Mouse (Mus musculus): Measurements from ENCODE around the gene Crygb.
A peak's percentile ranks its signal among the peaks of the same experiment; 100 is the strongest.

Crygb gene

GRCm38 (mm10) chr1:65082188-65082587 lies at the start of gene Crygb:
Gene Crygb (minus strand): TSS chr1:65082288.
- no peak for DNase-seq (ENCODE audit: extremely low spot score, low read depth, low spot score)

DNA sequence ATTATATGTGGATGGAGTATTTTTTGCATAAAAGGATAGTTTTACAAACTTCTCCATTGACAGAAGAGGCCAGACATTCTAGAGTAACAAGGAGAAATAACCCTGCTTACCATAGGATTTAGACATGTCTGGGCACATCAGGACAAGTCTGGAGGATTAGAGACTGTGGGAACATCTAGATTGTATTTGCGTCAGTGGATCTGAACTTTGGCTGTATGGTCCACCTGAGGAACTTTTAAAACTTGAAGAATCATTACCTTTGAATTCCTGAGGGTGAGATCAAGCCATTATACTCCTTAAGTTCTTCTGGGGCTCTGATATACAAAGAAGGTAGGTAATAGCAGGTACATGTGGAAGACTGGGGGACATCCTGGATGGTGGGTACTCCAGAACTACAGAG lies 49.6 kb upstream of the Crygb start:
- DNase-seq (ENCODE audit: extremely low spot score, low read depth, low spot score) = no peak

DNA sequence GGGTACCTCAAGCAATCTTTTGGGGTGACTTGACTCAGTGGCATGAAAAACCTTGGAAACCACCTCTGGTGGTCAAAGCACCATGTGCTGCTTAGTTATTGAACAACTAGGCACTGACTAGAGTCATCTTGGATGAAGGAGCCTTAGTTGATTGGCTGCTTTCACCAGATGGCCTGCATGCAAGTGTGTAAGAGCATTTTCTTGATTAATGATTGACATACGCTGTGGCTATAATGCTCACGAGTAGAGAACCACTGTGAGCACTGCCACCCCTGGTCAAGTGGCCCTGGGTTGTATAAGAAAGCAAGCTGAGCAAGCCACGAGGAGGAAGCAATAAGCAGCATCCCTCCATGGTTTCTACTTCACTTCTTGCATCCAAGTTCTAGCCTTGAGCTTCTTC lies 48.1 kb upstream of the Crygb start:
- no peak for DNase-seq (ENCODE audit: extremely low spot score, low read depth, low spot score)

GRCm38 (mm10) chr1:65129634-65130180 lies 47.6 kb upstream of the Crygb start:
- no peak for DNase-seq (ENCODE audit: extremely low spot score, low read depth, low spot score)

DNA sequence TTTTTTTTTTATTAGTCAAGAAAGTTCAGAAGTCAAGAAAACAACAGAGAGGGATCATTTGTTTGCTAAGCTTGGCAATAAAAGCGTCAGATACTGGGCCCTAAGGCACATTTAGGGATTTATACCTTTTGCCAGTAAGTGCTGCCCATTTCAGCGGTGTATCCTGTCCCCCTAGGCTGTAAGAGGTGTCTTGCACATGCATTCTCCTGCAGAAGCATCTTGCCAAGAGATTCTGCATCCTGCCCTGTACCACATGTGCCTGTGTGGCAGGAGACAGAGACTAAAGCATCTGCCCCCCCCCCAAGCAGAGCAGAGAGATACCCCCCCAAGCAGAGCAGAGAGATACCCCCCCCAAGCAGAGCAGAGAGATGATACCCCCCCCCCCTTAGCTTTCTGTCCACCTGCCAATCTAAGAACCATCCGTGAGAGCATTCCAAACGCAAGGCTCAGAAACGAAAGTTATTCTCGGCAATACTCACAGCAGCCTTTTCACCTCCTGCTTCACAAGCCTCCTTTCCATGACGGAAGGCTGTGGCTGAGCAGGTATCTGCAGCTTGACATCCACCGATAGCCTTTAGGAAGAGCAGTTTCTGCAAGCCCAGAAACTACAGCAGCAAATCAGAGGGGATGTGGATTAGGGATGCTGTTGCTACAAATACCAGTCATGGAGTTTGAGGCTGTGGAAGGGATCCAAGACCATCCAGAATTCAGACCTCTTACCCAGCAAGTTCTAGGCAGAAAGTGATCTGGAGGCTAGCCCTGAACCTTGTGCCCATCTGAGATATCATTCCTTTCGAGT lies 40.7 kb upstream of the Crygb start, which contains the start of gene D630023F18Rik:
D630023F18Rik (minus strand) TSS at position 641 of the 799 bp plus-strand sequence.
- DNase-seq (ENCODE audit: extremely low spot score, low read depth, low spot score) = no peak

DNA sequence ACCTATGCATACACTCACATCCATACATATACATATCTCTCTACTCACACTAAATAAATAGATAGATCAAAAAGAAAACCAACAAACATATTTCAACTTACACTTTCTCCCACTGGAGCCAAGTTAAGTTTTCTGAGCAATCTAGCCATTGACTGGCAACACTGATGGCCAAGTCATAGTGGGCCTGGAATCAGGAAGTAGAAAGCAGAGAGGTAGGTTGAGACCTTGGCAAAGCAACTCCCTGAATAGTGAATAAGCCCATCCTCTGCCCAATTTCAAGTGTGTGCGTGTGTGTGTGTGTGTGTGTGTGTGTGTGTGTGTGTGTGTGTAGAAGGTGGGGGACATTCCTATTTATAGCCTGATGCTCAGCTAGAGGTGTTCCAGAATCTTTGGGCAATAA lies 37.4 kb upstream of the Crygb start, which contains the start of gene Gm28845:
Gm28845 (minus strand) TSS at position 121 of the 400 bp plus-strand sequence.
- no peak for DNase-seq (ENCODE audit: extremely low spot score, low read depth, low spot score)

GRCm38 (mm10) chr1:65118150-65118913 lies 36.2 kb upstream of the Crygb start:
- DNase-seq (ENCODE audit: extremely low spot score, low read depth, low spot score) = no peak

DNA sequence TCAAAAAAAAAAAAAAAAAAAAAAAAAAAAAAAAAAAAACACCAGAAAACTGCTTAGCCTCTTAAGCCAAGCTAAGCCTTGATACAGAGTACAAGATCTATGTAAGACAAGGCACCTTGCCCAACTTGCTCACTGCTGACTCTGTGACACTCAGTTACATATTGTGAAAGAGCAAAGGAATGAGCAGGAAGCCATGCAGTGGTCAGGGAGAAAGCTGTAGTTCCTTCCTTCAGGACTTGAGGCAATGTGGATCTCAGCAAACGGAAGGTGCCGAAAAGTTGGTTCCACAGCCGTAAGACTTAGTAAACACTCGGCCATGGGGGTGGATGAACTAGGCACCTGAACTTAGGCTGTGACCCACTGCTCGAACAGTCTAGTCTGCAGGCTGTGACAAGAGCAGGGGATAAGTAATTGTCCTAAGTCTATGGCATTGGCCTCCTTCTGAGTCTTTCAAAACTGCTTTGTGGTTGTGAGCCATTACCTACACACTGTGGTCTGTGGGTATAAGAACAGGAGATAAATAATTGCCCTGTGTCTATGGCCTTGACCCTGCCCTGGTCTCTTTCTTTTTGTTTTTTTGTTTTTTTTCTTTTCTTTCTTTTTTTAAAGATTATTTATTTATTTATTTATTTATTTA lies 31.6 kb upstream of the Crygb start:
- DNase-seq (ENCODE audit: extremely low spot score, low read depth, low spot score) = no peak

- no peak for DNase-seq (ENCODE audit: extremely low spot score, low read depth, low spot score)
These were observed 30.7 kb upstream of the Crygb start for GRCm38 (mm10) chr1:65112807-65113196.

DNA sequence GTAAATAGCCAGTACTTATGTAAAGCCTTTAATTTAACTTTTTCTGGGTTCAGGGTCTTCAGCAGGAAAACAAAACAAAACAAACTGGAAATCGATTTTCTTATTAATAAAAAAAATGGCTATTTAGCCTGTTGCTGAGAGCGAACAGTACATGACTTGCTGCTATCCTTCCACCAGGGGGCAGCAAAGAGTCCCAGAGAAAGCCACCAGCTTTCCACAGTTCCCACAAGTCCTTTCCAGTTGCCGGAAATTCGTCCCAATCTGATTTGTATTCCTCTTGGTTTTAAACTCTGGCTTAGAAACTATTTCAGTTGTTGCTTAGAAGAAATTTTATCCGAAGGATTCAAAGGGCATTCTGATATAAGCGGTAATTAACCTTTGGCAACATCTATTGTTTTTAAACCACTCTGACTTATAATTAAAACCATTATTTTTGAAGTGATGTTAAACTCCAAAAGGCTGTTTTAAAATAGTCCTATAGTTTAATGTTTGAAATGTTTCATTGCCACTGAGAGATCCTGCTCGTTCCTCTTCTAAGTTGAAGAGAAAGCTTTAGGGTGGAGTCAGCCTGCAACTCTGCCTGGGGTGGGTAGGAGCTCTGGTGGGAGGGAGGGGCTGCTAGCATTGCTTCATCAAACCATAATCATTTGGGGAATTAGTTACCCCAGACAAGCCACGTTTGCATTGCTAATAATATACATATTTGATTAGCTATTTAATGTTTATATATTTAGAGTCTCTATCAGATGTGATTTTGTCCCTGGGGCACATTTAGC lies 30.1 kb upstream of the Crygb start:
- peak; percentile 90 for DNase-seq (ENCODE audit: extremely low spot score, low read depth, low spot score)

- no peak for DNase-seq (ENCODE audit: extremely low spot score, low read depth, low spot score)
These were observed 27.8 kb upstream of the Crygb start for GRCm38 (mm10) chr1:65109756-65110435.

GRCm38 (mm10) chr1:65109196-65109595 lies 27.1 kb upstream of the Crygb start:
- no peak for DNase-seq (ENCODE audit: extremely low spot score, low read depth, low spot score)

GRCm38 (mm10) chr1:65107654-65108279 lies 25.7 kb upstream of the Crygb start:
- DNase-seq (ENCODE audit: extremely low spot score, low read depth, low spot score) = no peak

DNA sequence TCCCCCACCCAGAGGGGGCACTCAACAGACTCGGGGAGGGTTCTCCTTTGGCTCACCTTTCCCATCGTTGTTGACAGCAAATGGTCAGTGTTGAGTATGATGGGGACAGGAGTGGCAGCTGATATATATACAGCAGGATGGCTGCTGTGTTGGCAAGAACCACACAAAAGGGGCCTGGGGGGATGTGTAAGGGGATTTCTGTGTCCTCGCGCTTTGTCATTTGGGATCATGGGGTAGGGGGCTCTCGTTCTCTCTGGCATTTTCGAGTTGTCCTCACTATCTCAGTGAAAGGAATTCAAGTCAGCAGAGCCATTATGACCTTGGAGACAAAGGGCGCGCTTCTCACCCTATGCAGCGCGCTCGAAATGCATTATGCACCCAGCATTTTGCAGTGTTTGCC lies 21.2 kb upstream of the Crygb start, which contains the start of gene Cryga:
Cryga (minus strand) TSS at position 101 of the 400 bp plus-strand sequence.
- DNase-seq (ENCODE audit: extremely low spot score, low read depth, low spot score) = no peak

DNA sequence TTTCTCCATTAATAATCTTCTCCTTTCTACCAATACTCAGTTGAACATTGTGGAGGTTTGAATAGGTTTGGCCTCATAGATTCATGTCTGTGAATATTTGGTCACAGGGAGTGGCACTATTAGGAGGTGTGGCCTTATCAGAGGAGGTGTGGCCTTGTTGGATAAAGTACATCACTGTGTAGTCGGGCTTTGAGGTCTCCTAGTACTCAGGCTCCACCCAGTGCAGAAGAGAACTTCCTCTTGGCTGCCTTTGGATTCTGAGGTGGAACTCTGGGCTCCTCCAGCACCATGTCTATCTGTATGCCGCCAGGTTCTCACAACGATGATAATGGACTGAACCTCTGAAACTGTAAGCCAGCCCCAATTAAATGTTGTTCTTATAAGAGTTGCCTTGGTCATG lies 14.9 kb upstream of the Crygb start:
- no peak for DNase-seq (ENCODE audit: extremely low spot score, low read depth, low spot score)

DNA sequence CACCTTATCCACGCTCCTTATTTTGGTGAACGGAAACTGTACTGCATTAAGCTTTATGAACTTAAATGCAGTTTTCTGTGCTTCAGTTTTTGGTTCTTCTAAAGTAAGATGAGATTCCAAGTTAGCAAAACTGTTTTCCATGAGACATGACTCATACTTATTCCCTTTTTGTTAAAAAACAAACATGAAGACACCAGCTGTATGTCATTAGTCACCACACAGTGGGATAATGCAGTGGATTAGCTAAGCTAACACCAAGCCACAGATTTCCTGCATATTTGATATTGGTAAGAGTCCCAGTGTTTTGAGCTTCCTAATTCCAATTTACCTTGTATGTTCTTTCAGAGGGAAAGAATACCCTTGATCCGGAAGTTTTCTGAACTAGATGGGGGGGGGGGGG lies 9.5 kb upstream of the Crygb start:
- no peak for DNase-seq (ENCODE audit: extremely low spot score, low read depth, low spot score)

DNA sequence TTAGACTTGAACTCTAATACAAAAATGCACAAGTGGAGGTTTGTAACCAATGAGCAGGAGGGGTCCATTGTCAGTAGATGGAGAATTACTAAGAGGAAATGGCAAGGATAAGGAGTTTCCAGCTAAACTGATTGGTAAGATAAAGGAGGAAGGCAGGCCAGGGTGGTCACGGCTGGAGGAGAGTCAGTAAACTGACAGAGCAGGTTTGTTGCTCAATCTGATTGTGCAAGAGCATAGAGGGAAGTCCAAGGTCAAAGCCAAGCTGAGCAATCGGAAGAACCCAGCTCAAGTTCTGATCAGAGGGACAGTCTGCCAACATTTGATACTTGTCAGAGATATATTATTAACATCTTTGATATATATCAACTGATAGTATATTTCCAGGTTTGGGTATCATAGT lies 8.3 kb upstream of the Crygb start:
- DNase-seq (ENCODE audit: extremely low spot score, low read depth, low spot score) = no peak

- no peak for DNase-seq (ENCODE audit: extremely low spot score, low read depth, low spot score)
These were observed 6.7 kb upstream of the Crygb start for GRCm38 (mm10) chr1:65088567-65089356.

DNA sequence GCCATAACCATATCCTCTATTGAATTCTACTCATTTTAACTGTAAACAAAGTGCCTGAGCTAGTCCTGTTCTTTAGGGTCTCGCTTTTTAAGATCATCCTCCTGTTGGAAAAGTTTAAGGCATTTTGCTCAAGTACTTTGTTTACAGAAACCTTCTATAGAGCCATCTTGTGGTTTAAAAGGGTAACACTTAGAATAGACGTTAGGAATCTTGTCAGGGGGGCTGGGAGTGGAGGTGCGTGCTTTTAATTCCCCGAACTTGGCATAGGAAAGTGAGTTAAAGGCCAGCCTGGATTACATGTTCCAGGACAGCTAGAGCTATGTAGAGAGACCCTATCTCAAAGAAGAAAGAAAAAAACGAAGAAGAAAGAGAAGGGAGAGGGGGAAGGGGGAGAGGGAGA lies 6.5 kb downstream of the Crygb start:
- DNase-seq (ENCODE audit: extremely low spot score, low read depth, low spot score) = no peak

Data from hindlimb bud, embryonic 11.5 days (tissue).